Mouse (Mus musculus) midbrain, embryonic 14.5 days (tissue): ENCODE results near the gene Gse1. TPM values are rescaled to one million over a fixed set of nuclear protein-coding genes. Genes with fewer than 3 reads are reported as not detected.

Experiments
- ATAC-seq: fragments of 200-750 bp; cut with Nextera tagmentation; 2 replicates; pipeline ENCODE4 v1.8.0; 2017; ENCODE audit warnings: moderate number of reproducible peaks, moderate library complexity; ENCODE audit not compliant: low FRiP score, low TSS enrichment
- DNase-seq: peaks from one replicate; pipeline ENCODE4 v3.0.0-alpha.2; 2015
- H3K27ac ChIP-seq: fragments of 300-500 bp; sonication (generic); replicated peaks from 2 replicates; pipeline ENCODE4 v1.5.1; 2014; ENCODE audit warnings: mild to moderate bottlenecking, low read depth, low read length, moderate library complexity
- H3K27me3 ChIP-seq: fragments of 300-500 bp; sonication (generic); 2 replicates; pipeline ENCODE4 v1.6.1; 2014; ENCODE audit warnings: low read length, control low read depth, mixed read lengths; ENCODE audit not compliant: control insufficient read depth, insufficient read depth
- H3K36me3 ChIP-seq: fragments of 300-500 bp; sonication (generic); 2 replicates; pipeline ENCODE4 v1.6.1; 2014; ENCODE audit warnings: low read length, control low read depth; ENCODE audit not compliant: control insufficient read depth, insufficient read depth
- H3K4me1 ChIP-seq: fragments of 300-500 bp; sonication (generic); 2 replicates; pipeline ENCODE4 v1.6.1; 2014; ENCODE audit warnings: mild to moderate bottlenecking, antibody characterized with exemption, low read length, control low read depth; ENCODE audit not compliant: control insufficient read depth, insufficient read depth
- H3K4me2 ChIP-seq: fragments of 300-500 bp; sonication (generic); 2 replicates; pipeline ENCODE4 v1.6.1; 2014; ENCODE audit warnings: mild to moderate bottlenecking, low read length, moderate library complexity
- H3K4me3 ChIP-seq: fragments of 300-500 bp; sonication (generic); replicated peaks from 2 replicates; pipeline ENCODE4 v1.5.1; 2014; ENCODE audit warnings: low read depth, low read length
- H3K9ac ChIP-seq: fragments of 300-500 bp; sonication (generic); replicated peaks from 2 replicates; pipeline ENCODE4 v1.6.1; 2014; ENCODE audit warnings: mild to moderate bottlenecking, low read length, moderate library complexity
- H3K9me3 ChIP-seq: fragments of 300-500 bp; sonication (generic); 2 replicates; pipeline ENCODE4 v1.6.1; 2016; ENCODE audit warnings: low read length, control low read depth, mixed read lengths; ENCODE audit not compliant: control insufficient read depth
- WGBS: fragments of 180-500 bp; shearing (Covaris S2); extraction: QIAGEN DNeasy Blood & Tissue Kit; methylation state at CpG from one replicate; pipeline ENCODE4 v1.1.7; 2014; 5-methylcytosine and 5-hydroxymethylcytosine counted together
- polyA plus RNA-seq: library from polyadenylated mRNA; unstranded; fragments of >200 nt; fragmentation: Nextera tagmentation; extraction: Ambion mirVana; gene quantifications from 2 replicates; pipeline ENCODE4 v1.2.1, GENCODE M21; 2014

Gene Gse1
- polyA plus RNA-seq, 1 experiment from 2014 or later, result 28.6 TPM

- Histone ChIP-seq H3K4me3 (no peak overlapping the region), H3K9ac (no peak overlapping the region), H3K27ac (no peak overlapping the region), H3K27me3 (no peaks in the 10 kb centered on the region), H3K9me3 (no peaks in the 10 kb centered on the region), H3K4me1 (peaks cover 37% of the 10 kb centered on the region), H3K36me3 (peaks cover 69% of the 10 kb centered on the region), H3K4me2 (no peak overlapping the region)
- ATAC-seq (no peak), DNase-seq (no peak)
- 96% methylated on average over 17 of the region's 17 CpGs for WGBS
These were observed 339.5 kb downstream of the Gse1 start for GRCm38 (mm10) chr8:120567731-120568130.

GRCm38 (mm10) chr8:120568164-120568798, 340.0 kb downstream of the Gse1 start:
- Histone ChIP-seq H3K27me3 (no peaks in the 10 kb centered on the region), H3K36me3 (peaks cover 75% of the 10 kb centered on the region), H3K4me2 (no peak overlapping the region), H3K4me3 (no peak overlapping the region), H3K27ac (no peak overlapping the region), H3K9ac (no peak overlapping the region), H3K9me3 (no peaks in the 10 kb centered on the region), H3K4me1 (peaks cover 32% of the 10 kb centered on the region)
- ATAC-seq (no peak), DNase-seq (no peak)
- WGBS, result 97% methylated on average over 37 of the region's 37 CpGs

- Histone ChIP-seq H3K4me1 (peaks cover 23% of the 10 kb centered on the region), H3K4me2 (no peak overlapping the region), H3K9me3 (no peaks in the 10 kb centered on the region), H3K4me3 (no peak overlapping the region), H3K9ac (no peak overlapping the region), H3K36me3 (peaks cover 81% of the 10 kb centered on the region), H3K27me3 (no peaks in the 10 kb centered on the region), H3K27ac (0 out of 2 replicates have a peak overlapping the region, but pooled peaks have one; percentile 13)
- 95% methylated on average over 17 of the region's 17 CpGs for WGBS
- no peak for DNase-seq
- no peak for ATAC-seq
These were observed 340.9 kb downstream of the Gse1 start for GRCm38 (mm10) chr8:120569123-120569522.

- no peaks in the 10 kb centered on the region for H3K9me3 ChIP-seq
- H3K36me3 ChIP-seq, result peaks cover 86% of the 10 kb centered on the region
- H3K4me2 ChIP-seq, result no peak overlapping the region
- DNase-seq (peak; percentile 87), ATAC-seq (no peak)
- H3K27ac ChIP-seq, result 0 out of 2 replicates have a peak overlapping the region, but pooled peaks have one; percentile 3
- no peak overlapping the region for H3K4me3 ChIP-seq
- 58% methylated on average over 13 of the region's 13 CpGs for WGBS
- peaks cover 13% of the 10 kb centered on the region for H3K4me1 ChIP-seq
- H3K9ac ChIP-seq, result no peak overlapping the region
- H3K27me3 ChIP-seq, result no peaks in the 10 kb centered on the region
These were observed 341.9 kb downstream of the Gse1 start for GRCm38 (mm10) chr8:120569939-120570715.

- Histone ChIP-seq H3K9me3 (no peaks in the 10 kb centered on the region), H3K27ac (no peak overlapping the region), H3K9ac (no peak overlapping the region), H3K4me2 (no peak overlapping the region), H3K27me3 (no peaks in the 10 kb centered on the region), H3K4me3 (no peak overlapping the region), H3K36me3 (peaks cover 94% of the 10 kb centered on the region), H3K4me1 (0 out of 2 replicates have a peak, but pooled peaks cover 3% of the 10 kb centered on the region)
- DNase-seq, result no peak
- 73% methylated on average over 8 of the region's 8 CpGs for WGBS
- ATAC-seq, result no peak
These were observed 343.3 kb downstream of the Gse1 start for GRCm38 (mm10) chr8:120571561-120571960.

- Histone ChIP-seq H3K4me3 (no peak overlapping the region), H3K9ac (no peak overlapping the region), H3K27ac (no peak overlapping the region), H3K36me3 (peaks cover 94% of the 10 kb centered on the region), H3K4me2 (no peak overlapping the region), H3K27me3 (no peaks in the 10 kb centered on the region), H3K4me1 (no peaks in the 10 kb centered on the region), H3K9me3 (no peaks in the 10 kb centered on the region)
- 78% methylated on average over 21 of the region's 21 CpGs for WGBS
- ATAC-seq (no peak), DNase-seq (no peak)
These were observed 344.3 kb downstream of the Gse1 start for GRCm38 (mm10) chr8:120572534-120572933.

GRCm38 (mm10) chr8:120573866-120574265, 345.6 kb downstream of the Gse1 start:
- Histone ChIP-seq H3K4me3 (no peak overlapping the region), H3K9me3 (no peaks in the 10 kb centered on the region), H3K4me2 (no peak overlapping the region), H3K27me3 (no peaks in the 10 kb centered on the region), H3K27ac (no peak overlapping the region), H3K9ac (no peak overlapping the region), H3K36me3 (peaks cover 94% of the 10 kb centered on the region), H3K4me1 (no peaks in the 10 kb centered on the region)
- ATAC-seq (no peak), DNase-seq (no peak)
- 62% methylated on average over 11 of the region's 11 CpGs for WGBS

GRCm38 (mm10) chr8:120574941-120575340, 346.7 kb downstream of the Gse1 start:
- no peak overlapping the region for H3K4me3 ChIP-seq
- H3K4me1 ChIP-seq, result no peaks in the 10 kb centered on the region
- DNase-seq (no peak), ATAC-seq (no peak)
- WGBS, result 76% methylated on average over 19 of the region's 19 CpGs
- H3K9me3 ChIP-seq, result no peaks in the 10 kb centered on the region
- peaks cover 94% of the 10 kb centered on the region for H3K36me3 ChIP-seq
- H3K4me2 ChIP-seq, result no peak overlapping the region
- H3K27ac ChIP-seq, result no peak overlapping the region
- no peak overlapping the region for H3K9ac ChIP-seq
- no peaks in the 10 kb centered on the region for H3K27me3 ChIP-seq

GRCm38 (mm10) chr8:120575801-120576200, 347.5 kb downstream of the Gse1 start:
- Histone ChIP-seq H3K27ac (no peak overlapping the region), H3K27me3 (no peaks in the 10 kb centered on the region), H3K4me1 (no peaks in the 10 kb centered on the region), H3K4me3 (no peak overlapping the region), H3K4me2 (no peak overlapping the region), H3K36me3 (peaks cover 99% of the 10 kb centered on the region), H3K9ac (no peak overlapping the region), H3K9me3 (no peaks in the 10 kb centered on the region)
- 54% methylated on average over 9 of the region's 9 CpGs for WGBS
- ATAC-seq (no peak), DNase-seq (no peak)
